ENCODE assay signal across 8 mouse cellular contexts in the genomic region with DNA sequence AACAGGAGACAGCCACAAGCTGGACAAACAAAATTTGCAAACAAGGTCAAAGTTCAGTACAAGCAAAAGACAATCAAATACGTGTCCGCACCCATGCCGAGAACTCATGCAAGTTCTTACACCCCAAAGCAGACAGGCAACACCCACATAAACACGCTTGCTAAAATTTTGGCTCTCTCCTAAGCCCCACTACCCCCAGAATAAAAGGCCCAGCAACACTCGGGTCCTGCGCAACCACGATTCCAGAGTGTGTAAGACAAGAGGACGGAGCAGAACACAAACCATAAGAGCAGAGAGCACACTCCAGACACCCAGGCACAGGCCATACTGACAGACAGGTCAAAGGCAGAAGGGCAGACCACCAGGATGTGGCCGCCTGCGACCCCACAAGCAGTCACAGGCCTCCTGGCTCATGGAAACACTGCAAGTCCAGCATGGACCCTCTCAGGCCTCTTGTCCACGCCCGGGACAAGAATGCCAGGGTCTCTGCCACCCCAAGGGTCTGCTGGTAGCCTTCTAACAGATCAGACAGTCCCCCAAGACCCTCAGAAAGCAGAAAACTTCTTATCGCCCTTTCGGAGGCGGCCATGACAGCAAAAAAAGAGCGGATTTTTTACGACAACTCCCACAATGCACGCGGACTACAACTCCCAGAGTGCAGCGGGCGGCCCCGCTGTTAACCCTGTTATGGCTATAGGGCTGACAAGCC. TPM values are rescaled to one million over a fixed set of nuclear protein-coding genes. Genes with fewer than 3 reads are reported as not detected.
DNase-seq lines count a peak whose midpoint lies in the region; ATAC-seq and TF ChIP-seq lines count a peak whose summit lies in the region.

No protein-coding gene starts in this region.

- TF ChIP-seq CTCF in midbrain, postnatal 0 days (IDR thresholded peaks at IDR 0.05): no peak

- WGBS in embryonic facial prominence, embryonic 13.5 days: under 1% methylated on average over 22 of the region's 22 CpGs
- 5% methylated on average over 22 of the region's 22 CpGs for WGBS in limb, embryonic 14.5 days
- WGBS in midbrain, postnatal 0 days: 1% methylated on average over 22 of the region's 22 CpGs

- H3K9ac ChIP-seq in embryonic facial prominence, embryonic 13.5 days: peak overlapping the region; percentile 98
- H3K9ac ChIP-seq in limb, embryonic 14.5 days (ENCODE audit: low read depth, low read length, severe bottlenecking): peak overlapping the region; percentile 95
- peak overlapping the region; percentile 44 for H3K9ac ChIP-seq in midbrain, postnatal 0 days (replicated peaks; ENCODE audit: low read length, poor library complexity, severe bottlenecking)

- peak overlapping the region; percentile 44; the same call in 1 of the 2 replicates for H3K27ac ChIP-seq in embryonic facial prominence, embryonic 13.5 days
- 0 out of 2 replicates have a peak overlapping the region, but pooled peaks have one; percentile 48 for H3K27ac ChIP-seq in limb, embryonic 14.5 days (replicated peaks; ENCODE audit: low read depth, low read length)
- no peak overlapping the region for H3K27ac ChIP-seq in midbrain, postnatal 0 days (ENCODE audit: low read depth, low read length)

- TF ChIP-seq POLR2A in limb, embryonic 14.5 days (IDR thresholded peaks at IDR 0.05; ENCODE audit: borderline replicate concordance, extremely low read depth, insufficient read depth, insufficient read length): no peak

- ATAC-seq in embryonic facial prominence, embryonic 13.5 days (ENCODE audit: insufficient number of reproducible peaks, insufficient read depth, low FRiP score, low TSS enrichment, low read depth): peak; percentile 91
- peak; percentile 96 for ATAC-seq in limb, embryonic 14.5 days (ENCODE audit: low FRiP score, low read depth)
- peak; percentile 97 for ATAC-seq in midbrain, postnatal 0 days (ENCODE audit: low FRiP score)

- peaks cover 13% of the 10 kb centered on the region for H3K4me1 ChIP-seq in embryonic facial prominence, embryonic 13.5 days
- H3K4me1 ChIP-seq in limb, embryonic 14.5 days (ENCODE audit: control insufficient read depth, insufficient read depth, low read length): peaks cover 11% of the 10 kb centered on the region
- peaks cover 4% of the 10 kb centered on the region; the same call in 1 of the 2 replicates for H3K4me1 ChIP-seq in midbrain, postnatal 0 days (ENCODE audit: insufficient read depth, low read length)

- no peaks in the 10 kb centered on the region for H3K9me3 ChIP-seq in embryonic facial prominence, embryonic 13.5 days
- H3K9me3 ChIP-seq in limb, embryonic 14.5 days (ENCODE audit: control insufficient read depth, low read length): no peaks in the 10 kb centered on the region
- H3K9me3 ChIP-seq in midbrain, postnatal 0 days (ENCODE audit: low read length): no peaks in the 10 kb centered on the region

- H3K4me2 ChIP-seq in embryonic facial prominence, embryonic 13.5 days: peak overlapping the region; percentile 90
- H3K4me2 ChIP-seq in limb, embryonic 14.5 days (replicated peaks; ENCODE audit: low read depth, low read length, severe bottlenecking): peak overlapping the region; percentile 77
- peak overlapping the region; percentile 65 for H3K4me2 ChIP-seq in midbrain, postnatal 0 days (ENCODE audit: low read depth, low read length, poor library complexity, severe bottlenecking)

- DNase-seq in 3134 (ENCODE audit: extremely low read depth, insufficient read length, low spot score): peak; percentile 65
- DNase-seq in adrenal gland, postnatal 36 days: peak; percentile 90 to 92
- peak; percentile 93 for DNase-seq in heart, adult 8-10 months (ENCODE audit: low spot score)
- peak; percentile 91 for DNase-seq in kidney, adult 9 months
- DNase-seq in limb, embryonic 14.5 days (ENCODE audit: low spot score): peak; percentile 94
- DNase-seq in midbrain, postnatal 0 days (ENCODE audit: low spot score): peak; percentile 95
- peak; percentile 61 to 81 for DNase-seq in spleen, postnatal 14 days (ENCODE audit: low spot score in 2 of 2)

- H3K27me3 ChIP-seq in embryonic facial prominence, embryonic 13.5 days: peaks cover 8% of the 10 kb centered on the region; the same call in 1 of the 2 replicates
- H3K27me3 ChIP-seq in limb, embryonic 14.5 days (ENCODE audit: control insufficient read depth, insufficient read depth, low read length): no peaks in the 10 kb centered on the region
- H3K27me3 ChIP-seq in midbrain, postnatal 0 days (ENCODE audit: insufficient read depth, low read length): no peaks in the 10 kb centered on the region

- no peaks in the 10 kb centered on the region for H3K36me3 ChIP-seq in embryonic facial prominence, embryonic 13.5 days
- H3K36me3 ChIP-seq in limb, embryonic 14.5 days (ENCODE audit: control insufficient read depth, insufficient read depth, low read length): no peaks in the 10 kb centered on the region
- H3K36me3 ChIP-seq in midbrain, postnatal 0 days (ENCODE audit: insufficient read depth, low read length): no peaks in the 10 kb centered on the region

- H3K4me3 ChIP-seq in embryonic facial prominence, embryonic 13.5 days: peak overlapping the region; percentile 97
- peak overlapping the region; percentile 91 for H3K4me3 ChIP-seq in limb, embryonic 14.5 days (replicated peaks; ENCODE audit: low read length)
- peak overlapping the region; percentile 43 for H3K4me3 ChIP-seq in midbrain, postnatal 0 days (ENCODE audit: low read depth, low read length)

RNA-seq across cellular contexts. Expression of a gene that starts 20.7 kb away (rescaled TPM):
- total RNA-seq in adrenal gland, postnatal 36 days (2021): 100 to 1,000 TPM; 193 to 206 TPM
- 119 and 120 TPM in 2 replicates for polyA plus RNA-seq in embryonic facial prominence, embryonic 13.5 days (2015; fragmentation: Nextera tagmentation; extraction: Ambion mirVana)
- total RNA-seq in heart, adult 8-10 months (2022): 10 to 100 TPM; 17.5 to 19.1 (median 18.4) TPM
- polyA plus RNA-seq in limb, embryonic 14.5 days (2012; rRNA removed): 61.7 and 64.5 TPM in 2 replicates
- 103 and 113 TPM in 2 replicates for polyA plus RNA-seq in limb, embryonic 14.5 days (2014; fragmentation: Nextera tagmentation; extraction: Ambion mirVana)
- 62.0 and 71.4 TPM in 2 replicates for total RNA-seq in midbrain, postnatal 0 days (2014; rRNA removed)
- polyA plus RNA-seq in midbrain, postnatal 0 days (2015; fragmentation: Nextera tagmentation; extraction: Ambion mirVana): 141 and 153 TPM in 2 replicates

Comparison
In these comparisons a context has a peak if more than half of its experiments do, and no peak if none do; other contexts are left out.
1. H3K4me3 ChIP-seq: peak in every context shown above with its lines; median percentile 97 in embryonic facial prominence, embryonic 13.5 days; 91 in limb, embryonic 14.5 days; 43 in midbrain, postnatal 0 days.
2. H3K9ac ChIP-seq: peak in every context shown above with its lines; median percentile 98 in embryonic facial prominence, embryonic 13.5 days; 95 in limb, embryonic 14.5 days; 44 in midbrain, postnatal 0 days.